Mouse (Mus musculus) forebrain, embryonic 14.5 days (tissue): ENCODE data around the gene Ntf5. TPM values are rescaled to one million over a fixed set of nuclear protein-coding genes. Genes with fewer than 3 reads are reported as not detected.

Experiments
- ATAC-seq: fragments of 200-750 bp; cut with Nextera tagmentation; 2 replicates; pipeline ENCODE4 v1.8.0; 2017; ENCODE audit warnings: mild to moderate bottlenecking, moderate library complexity
- DNase-seq: peaks from one replicate; pipeline ENCODE4 v3.0.0-alpha.2; 2015; ENCODE audit warnings: low spot score
- H3K27ac ChIP-seq: fragments of 300-500 bp; sonication (generic); 2 replicates; pipeline ENCODE4 v1.5.1; 2014; ENCODE audit warnings: low read depth, mild to moderate bottlenecking, control low read depth, low read length, moderate library complexity
- H3K27me3 ChIP-seq: fragments of 300-500 bp; sonication (generic); replicated peaks from 2 replicates; pipeline ENCODE4 v1.6.1; 2014; ENCODE audit warnings: low read length, control low read depth, mixed read lengths; ENCODE audit not compliant: control insufficient read depth, insufficient read depth
- H3K36me3 ChIP-seq: fragments of 300-500 bp; sonication (generic); 2 replicates; pipeline ENCODE4 v1.6.1; 2014; ENCODE audit warnings: low read length, control low read depth; ENCODE audit not compliant: control insufficient read depth, insufficient read depth
- H3K4me1 ChIP-seq: fragments of 300-500 bp; sonication (generic); 2 replicates; pipeline ENCODE4 v1.6.1; 2014; ENCODE audit warnings: antibody characterized with exemption, low read length, control low read depth; ENCODE audit not compliant: control insufficient read depth, insufficient read depth
- H3K4me2 ChIP-seq: fragments of 300-500 bp; sonication (generic); 2 replicates; pipeline ENCODE4 v1.6.1; 2014; ENCODE audit warnings: mild to moderate bottlenecking, control low read depth, low read length
- H3K4me3 ChIP-seq: fragments of 300-500 bp; sonication (generic); 2 replicates; pipeline ENCODE4 v1.5.1; 2014; ENCODE audit warnings: low read depth, low read length, control low read depth
- H3K9ac ChIP-seq: fragments of 300-500 bp; sonication (generic); 2 replicates; pipeline ENCODE4 v1.6.1; 2014; ENCODE audit warnings: mild to moderate bottlenecking, low read length, control low read depth, moderate library complexity
- H3K9me3 ChIP-seq: fragments of 300-500 bp; sonication (generic); replicated peaks from 2 replicates; pipeline ENCODE4 v1.6.1; 2016; ENCODE audit warnings: low read length, control low read depth, mixed read lengths; ENCODE audit not compliant: control insufficient read depth
- WGBS: fragments of 180-500 bp; shearing (Covaris S2); extraction: QIAGEN DNeasy Blood & Tissue Kit; methylation state at CpG from one replicate; pipeline ENCODE4 v1.1.7; 2014; 5-methylcytosine and 5-hydroxymethylcytosine counted together
- polyA plus RNA-seq: library from polyadenylated mRNA; unstranded; fragments of >200 nt; fragmentation: Nextera tagmentation; extraction: Ambion mirVana; gene quantifications from 2 replicates; pipeline ENCODE4 v1.2.1, GENCODE M21; 2014

Ntf5 gene
- polyA plus RNA-seq, 1 experiment from 2014 or later = not detected

- H3K4me2 ChIP-seq = peak overlapping the region; percentile 92
- H3K9me3 ChIP-seq = no peaks in the 10 kb centered on the region
- no peak for DNase-seq
- H3K4me1 ChIP-seq = peaks cover 28% of the 10 kb centered on the region
- H3K4me3 ChIP-seq = peak overlapping the region; percentile 40
- H3K27ac ChIP-seq = no peak overlapping the region
- WGBS = 7% methylated on average over 52 of the region's 52 CpGs
- ATAC-seq = no peak
- H3K27me3 ChIP-seq = peaks cover 6% of the 10 kb centered on the region; the same call in 1 of the 2 replicates
- H3K36me3 ChIP-seq = peaks cover 30% of the 10 kb centered on the region
- H3K9ac ChIP-seq = peak overlapping the region; percentile 60
Observed at GRCm38 (mm10) chr7:45369836-45370474, 43.5 kb upstream of the Ntf5 start.

- Histone ChIP-seq H3K9me3 (no peaks in the 10 kb centered on the region), H3K4me3 (peak within 1 kb of the TSS; percentile 40), H3K27me3 (peaks cover 6% of the 10 kb centered on the region; the same call in 1 of the 2 replicates), H3K4me1 (peaks cover 22% of the 10 kb centered on the region), H3K27ac (no peak within 1 kb of the TSS), H3K36me3 (peaks cover 36% of the 10 kb centered on the region), H3K9ac (peak within 1 kb of the TSS; percentile 60), H3K4me2 (peak within 1 kb of the TSS; percentile 92)
- peak; percentile 46 for ATAC-seq
- peak; percentile 82 for DNase-seq
- 12% methylated on average over 28 of the region's 28 CpGs for WGBS
Observed at GRCm38 (mm10) chr7:45370475-45371311, 42.8 kb upstream of the Ntf5 start, which contains the start of gene Lin7b. Gene Lin7b, minus strand, starts transcription at chr7:45370583.

- ATAC-seq (no peak), DNase-seq (no peak)
- Histone ChIP-seq H3K27ac (no peak overlapping the region), H3K9me3 (no peaks in the 10 kb centered on the region), H3K27me3 (peaks cover 6% of the 10 kb centered on the region; the same call in 1 of the 2 replicates), H3K9ac (no peak overlapping the region), H3K36me3 (peaks cover 53% of the 10 kb centered on the region), H3K4me1 (peaks cover 19% of the 10 kb centered on the region), H3K4me3 (no peak overlapping the region), H3K4me2 (no peak overlapping the region)
- 91% methylated on average over 5 of the region's 5 CpGs for WGBS
Observed at GRCm38 (mm10) chr7:45372371-45372770, 41.1 kb upstream of the Ntf5 start.

- peaks cover 75% of the 10 kb centered on the region for H3K36me3 ChIP-seq
- H3K4me3 ChIP-seq = no peak overlapping the region
- H3K4me2 ChIP-seq = no peak overlapping the region
- H3K9ac ChIP-seq = no peak overlapping the region
- WGBS = 96% methylated on average over 8 of the region's 8 CpGs
- H3K27ac ChIP-seq = no peak overlapping the region
- H3K4me1 ChIP-seq = peaks cover 11% of the 10 kb centered on the region
- DNase-seq = no peak
- ATAC-seq = no peak
- H3K27me3 ChIP-seq = peaks cover 5% of the 10 kb centered on the region; the same call in 1 of the 2 replicates
- no peaks in the 10 kb centered on the region for H3K9me3 ChIP-seq
Observed at GRCm38 (mm10) chr7:45374620-45375019, 38.9 kb upstream of the Ntf5 start.

- Histone ChIP-seq H3K27ac (no peak overlapping the region), H3K36me3 (peaks cover 90% of the 10 kb centered on the region), H3K9me3 (no peaks in the 10 kb centered on the region), H3K4me2 (no peak overlapping the region), H3K4me1 (no peaks in the 10 kb centered on the region), H3K27me3 (no peaks in the 10 kb centered on the region), H3K9ac (no peak overlapping the region), H3K4me3 (no peak overlapping the region)
- WGBS = 72% methylated on average over 1 of the region's 1 CpGs
- DNase-seq (peak; percentile 47), ATAC-seq (no peak)
Observed at GRCm38 (mm10) chr7:45376057-45376456, 37.4 kb upstream of the Ntf5 start.

GRCm38 (mm10) chr7:45386077-45386476 lies 27.4 kb upstream of the Ntf5 start:
- Histone ChIP-seq H3K9ac (no peak overlapping the region), H3K27ac (no peak overlapping the region), H3K27me3 (no peaks in the 10 kb centered on the region), H3K36me3 (peaks cover 100% of the 10 kb centered on the region), H3K4me2 (no peak overlapping the region), H3K4me3 (no peak overlapping the region), H3K4me1 (no peaks in the 10 kb centered on the region), H3K9me3 (no peaks in the 10 kb centered on the region)
- DNase-seq (no peak), ATAC-seq (no peak)
- 93% methylated on average over 3 of the region's 3 CpGs for WGBS

- Histone ChIP-seq H3K9me3 (no peaks in the 10 kb centered on the region), H3K4me1 (peaks cover 20% of the 10 kb centered on the region), H3K27ac (peak overlapping the region; percentile 97), H3K9ac (peak overlapping the region; percentile 84), H3K4me3 (peak overlapping the region; percentile 65), H3K27me3 (no peaks in the 10 kb centered on the region), H3K36me3 (peaks cover 25% of the 10 kb centered on the region), H3K4me2 (peak overlapping the region; percentile 100)
- ATAC-seq (peak; percentile 82), DNase-seq (peak; percentile 90)
- WGBS = under 1% methylated on average over 19 of the region's 20 CpGs
Observed at GRCm38 (mm10) chr7:45395129-45395541, 18.4 kb upstream of the Ntf5 start.

GRCm38 (mm10) chr7:45395578-45396336 lies 17.7 kb upstream of the Ntf5 start, which contains the start of gene Snrnp70:
Gene Snrnp70, minus strand, starts transcription at chr7:45395742.
- DNase-seq (peak; percentile 100), ATAC-seq (peak; percentile 97)
- Histone ChIP-seq H3K27me3 (no peaks in the 10 kb centered on the region), H3K4me3 (peak within 1 kb of the TSS; percentile 65), H3K9me3 (no peaks in the 10 kb centered on the region), H3K4me2 (peak within 1 kb of the TSS; percentile 100), H3K27ac (peak within 1 kb of the TSS; percentile 97), H3K4me1 (peaks cover 20% of the 10 kb centered on the region), H3K36me3 (peaks cover 18% of the 10 kb centered on the region), H3K9ac (peak within 1 kb of the TSS; percentile 84)
- WGBS = under 1% methylated on average over 60 of the region's 60 CpGs
